Mouse (Mus musculus): Measurements from ENCODE around the gene Bcl7a.

Bcl7a gene

DNA sequence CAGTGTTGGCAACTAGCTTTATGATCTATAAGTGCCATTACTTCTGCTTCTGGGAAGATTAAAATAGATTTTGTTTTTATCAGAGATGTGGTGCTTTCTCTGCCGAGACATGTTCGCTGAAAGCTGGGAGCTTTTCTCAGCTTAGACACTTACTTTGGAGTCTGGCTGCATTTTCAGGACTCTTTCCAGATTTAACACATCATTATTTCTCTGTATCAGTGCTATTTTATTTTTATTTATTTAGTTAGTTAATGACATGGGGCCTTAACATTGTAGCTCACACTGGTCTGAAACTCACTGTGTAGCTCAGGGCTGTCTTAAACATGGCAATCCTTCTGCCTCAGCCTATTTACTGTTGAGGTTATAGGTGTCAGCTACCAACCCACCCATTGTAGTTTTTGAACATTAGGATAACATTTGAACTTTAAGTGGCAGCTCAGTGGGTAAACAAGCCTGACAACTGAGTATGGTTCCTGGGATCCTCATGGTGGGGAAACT lies 70.3 kb downstream of the Bcl7a start:
- no peak for DNase-seq (ENCODE audit: low read depth in 1 of 2, low spot score in 2 of 2)

DNA sequence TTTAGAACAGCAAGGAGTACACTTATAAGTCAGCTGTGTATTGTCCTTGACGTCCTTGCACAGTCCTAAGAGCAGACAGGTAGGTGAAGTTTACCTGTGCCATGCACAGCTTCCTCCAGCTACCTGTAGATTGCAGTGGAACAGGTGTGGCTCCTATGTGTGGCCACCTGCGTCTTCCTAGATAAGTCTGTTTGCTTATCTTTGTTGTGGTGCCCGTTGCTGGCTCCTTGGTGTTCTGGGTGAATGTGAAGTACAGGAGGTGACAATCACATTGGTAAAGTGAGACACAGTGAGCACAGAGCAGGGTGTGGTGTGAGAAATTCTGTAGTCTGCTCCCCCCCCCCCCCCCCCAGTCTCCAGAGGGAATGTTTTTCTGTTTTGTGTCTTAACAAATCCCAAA lies 72.5 kb downstream of the Bcl7a start:
- DNase-seq (ENCODE audit: low read depth in 1 of 2, low spot score in 2 of 2): no peak

DNA sequence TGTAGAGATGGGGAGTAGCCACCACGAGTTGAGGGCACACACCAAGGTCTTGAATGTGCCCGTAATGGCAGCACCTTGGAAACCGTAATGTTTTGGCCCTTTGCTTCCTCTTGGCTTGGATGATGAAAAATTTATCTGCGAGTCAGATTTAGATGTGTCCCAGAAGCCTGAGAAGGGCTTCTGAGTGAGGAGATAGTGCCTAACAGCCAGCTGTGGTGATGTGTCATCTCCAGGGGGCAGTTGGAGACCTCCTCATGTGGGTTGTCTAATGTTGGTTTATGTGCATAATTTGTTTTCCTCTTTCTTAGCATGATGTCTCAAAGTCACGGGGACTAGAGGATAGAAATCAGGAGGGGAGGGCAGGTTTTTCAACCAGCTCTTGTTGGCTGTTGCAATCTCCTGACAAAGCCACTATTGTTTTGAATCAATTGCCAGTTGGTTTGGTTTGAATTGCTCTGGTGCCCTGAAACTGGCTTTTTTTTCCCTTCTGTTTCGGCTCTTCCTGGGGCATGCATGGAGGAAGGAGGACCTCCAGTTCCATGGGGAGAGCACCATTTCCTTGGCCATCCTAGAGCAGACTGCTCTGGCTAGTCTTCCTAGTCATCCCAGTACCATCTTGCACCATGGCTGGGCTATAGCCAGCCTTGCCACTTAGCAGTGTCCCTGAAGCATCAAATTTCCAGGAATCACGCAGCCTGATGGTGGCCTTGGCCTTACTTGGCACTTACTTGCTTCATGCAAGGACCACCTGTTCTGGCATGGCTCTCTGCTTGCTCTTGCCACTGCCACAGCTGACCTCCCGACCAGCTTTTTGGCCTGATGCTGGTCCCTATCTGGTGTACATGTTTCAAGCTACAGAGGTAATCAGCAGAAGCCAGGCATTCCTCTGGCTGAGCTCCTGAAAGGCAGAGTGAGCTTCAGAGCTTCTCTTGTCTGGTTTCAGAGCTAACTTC lies 73.2 kb downstream of the Bcl7a start:
- DNase-seq (ENCODE audit: low read depth in 1 of 2, low spot score in 2 of 2): no peak

DNA sequence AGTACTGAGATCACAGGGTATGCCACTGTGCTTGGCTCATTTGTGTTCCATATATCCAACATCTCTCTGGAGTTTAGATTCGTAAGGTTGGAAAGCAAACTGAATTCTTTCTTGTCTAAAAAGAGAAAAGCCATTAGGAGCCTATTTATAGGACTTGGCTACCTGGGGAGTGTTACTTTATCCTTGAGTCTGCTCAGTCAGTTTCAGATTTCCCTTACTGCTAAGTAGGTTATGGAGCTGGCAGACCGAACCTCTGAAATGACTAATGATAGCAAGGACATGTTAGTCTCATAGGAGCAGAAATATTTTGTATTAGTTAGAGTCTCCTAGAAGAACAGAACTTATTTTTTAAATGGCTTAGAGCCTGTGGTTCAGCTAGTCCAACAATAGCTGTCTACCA lies 80.3 kb downstream of the Bcl7a start:
- DNase-seq (ENCODE audit: low read depth in 1 of 2, low spot score in 2 of 2): no peak
